Mouse (Mus musculus) neural tube, embryonic 12.5 days (tissue): ENCODE results near the gene N4bp1. TPM values are rescaled to one million over a fixed set of nuclear protein-coding genes. Genes with fewer than 3 reads are reported as not detected.

Experiments used
- ATAC-seq: fragments of 200-750 bp; cut with Nextera tagmentation; 2 replicates; pipeline ENCODE4 v1.8.0; 2017; ENCODE audit warnings: low read depth, mild to moderate bottlenecking, moderate TSS enrichment, moderate library complexity; ENCODE audit not compliant: low FRiP score
- H3K27ac ChIP-seq: fragments of 300-500 bp; sonication (generic); 2 replicates; pipeline ENCODE4 v1.5.1; 2016
- H3K27me3 ChIP-seq: fragments of 300-500 bp; sonication (generic); replicated peaks from 2 replicates; pipeline ENCODE4 v1.6.1; 2016; ENCODE audit warnings: mild to moderate bottlenecking
- H3K36me3 ChIP-seq: fragments of 300-500 bp; sonication (generic); 2 replicates; pipeline ENCODE4 v1.6.1; 2016; ENCODE audit warnings: mild to moderate bottlenecking
- H3K4me1 ChIP-seq: fragments of 300-500 bp; sonication (generic); 2 replicates; pipeline ENCODE4 v1.6.1; 2016
- H3K4me2 ChIP-seq: fragments of 300-500 bp; sonication (generic); replicated peaks from 2 replicates; pipeline ENCODE4 v1.6.1; 2016; ENCODE audit warnings: mild to moderate bottlenecking
- H3K4me3 ChIP-seq: fragments of 300-500 bp; sonication (generic); 2 replicates; pipeline ENCODE4 v1.5.1; 2016
- H3K9ac ChIP-seq: fragments of 300-500 bp; sonication (generic); 2 replicates; pipeline ENCODE4 v1.6.1; 2016; ENCODE audit warnings: mild to moderate bottlenecking
- H3K9me3 ChIP-seq: fragments of 300-500 bp; sonication (generic); 2 replicates; pipeline ENCODE4 v1.6.1; 2016; ENCODE audit warnings: mild to moderate bottlenecking
- WGBS: fragments of 180-500 bp; shearing (Covaris S2); methylation state at CpG from one replicate; pipeline ENCODE4 v1.1.7; 2016; 5-methylcytosine and 5-hydroxymethylcytosine counted together
- polyA plus RNA-seq: library from polyadenylated mRNA; unstranded; fragments of >200 nt; fragmentation: Nextera tagmentation; extraction: Ambion mirVana; gene quantifications from 2 replicates; pipeline ENCODE4 v1.2.1, GENCODE M21; 2016

Gene N4bp1
- polyA plus RNA-seq, 1 experiment from 2014 or later: 11.0 TPM

GRCm38 (mm10) chr8:86833937-86834336 is 51.1 kb downstream of the N4bp1 start:
- no peak for ATAC-seq

GRCm38 (mm10) chr8:86828925-86829324 is 56.1 kb downstream of the N4bp1 start:
- Histone ChIP-seq H3K9me3 (no peaks in the 10 kb centered on the region), H3K27ac (no peak overlapping the region), H3K36me3 (no peaks in the 10 kb centered on the region), H3K27me3 (no peaks in the 10 kb centered on the region), H3K4me1 (no peaks in the 10 kb centered on the region), H3K9ac (no peak overlapping the region), H3K4me2 (no peak overlapping the region), H3K4me3 (no peak overlapping the region)
- WGBS: 61% methylated on average over 2 of the region's 2 CpGs
- no peak for ATAC-seq

More at GRCm38 (mm10) chr8:86833937-86834336, 51.1 kb downstream of the N4bp1 start:
- peaks cover 4% of the 10 kb centered on the region; the same call in 1 of the 2 replicates for H3K36me3 ChIP-seq
- no peaks in the 10 kb centered on the region for H3K9me3 ChIP-seq
- H3K27me3 ChIP-seq: no peaks in the 10 kb centered on the region
- WGBS: 87% methylated on average over 1 of the region's 1 CpGs
- no peak overlapping the region for H3K27ac ChIP-seq
- H3K4me1 ChIP-seq: no peaks in the 10 kb centered on the region
- H3K4me2 ChIP-seq: no peak overlapping the region
- H3K4me3 ChIP-seq: no peak overlapping the region
- no peak overlapping the region for H3K9ac ChIP-seq

GRCm38 (mm10) chr8:86827199-86827598 is 57.9 kb downstream of the N4bp1 start:
- H3K4me1 ChIP-seq: no peaks in the 10 kb centered on the region
- no peaks in the 10 kb centered on the region for H3K9me3 ChIP-seq
- no peak overlapping the region for H3K4me2 ChIP-seq
- no peak overlapping the region for H3K27ac ChIP-seq
- no peak for ATAC-seq
- H3K36me3 ChIP-seq: no peaks in the 10 kb centered on the region
- H3K27me3 ChIP-seq: no peaks in the 10 kb centered on the region
- no peak overlapping the region for H3K9ac ChIP-seq
- H3K4me3 ChIP-seq: no peak overlapping the region
- WGBS: 91% methylated on average over 5 of the region's 5 CpGs

- no peak overlapping the region for H3K27ac ChIP-seq
- no peak overlapping the region for H3K9ac ChIP-seq
- no peaks in the 10 kb centered on the region for H3K36me3 ChIP-seq
- H3K4me3 ChIP-seq: no peak overlapping the region
- ATAC-seq: no peak
- H3K4me2 ChIP-seq: no peak overlapping the region
- no peaks in the 10 kb centered on the region for H3K9me3 ChIP-seq
- no peaks in the 10 kb centered on the region for H3K4me1 ChIP-seq
- no peaks in the 10 kb centered on the region for H3K27me3 ChIP-seq
These were observed 58.5 kb downstream of the N4bp1 start for GRCm38 (mm10) chr8:86826538-86826937.

- Histone ChIP-seq H3K9me3 (no peaks in the 10 kb centered on the region), H3K27me3 (no peaks in the 10 kb centered on the region), H3K4me2 (no peak overlapping the region), H3K4me1 (peaks cover 5% of the 10 kb centered on the region; the same call in 1 of the 2 replicates), H3K36me3 (no peaks in the 10 kb centered on the region), H3K4me3 (no peak overlapping the region), H3K27ac (no peak overlapping the region), H3K9ac (no peak overlapping the region)
- ATAC-seq: no peak
- WGBS: 85% methylated on average over 9 of the region's 9 CpGs
These were observed 59.2 kb downstream of the N4bp1 start for GRCm38 (mm10) chr8:86825674-86826448.

GRCm38 (mm10) chr8:86824735-86825134 is 60.3 kb downstream of the N4bp1 start:
- ATAC-seq: no peak
- Histone ChIP-seq H3K27me3 (no peaks in the 10 kb centered on the region), H3K4me1 (peaks cover 9% of the 10 kb centered on the region), H3K27ac (no peak overlapping the region), H3K9ac (no peak overlapping the region), H3K36me3 (no peaks in the 10 kb centered on the region), H3K4me3 (no peak overlapping the region), H3K4me2 (no peak overlapping the region), H3K9me3 (no peaks in the 10 kb centered on the region)
- 42% methylated on average over 4 of the region's 4 CpGs for WGBS

- no peak for ATAC-seq
- no peak overlapping the region for H3K9ac ChIP-seq
- H3K4me1 ChIP-seq: peaks cover 9% of the 10 kb centered on the region
- no peaks in the 10 kb centered on the region for H3K27me3 ChIP-seq
- 13% methylated on average over 3 of the region's 3 CpGs for WGBS
- no peak overlapping the region for H3K27ac ChIP-seq
- no peaks in the 10 kb centered on the region for H3K36me3 ChIP-seq
- H3K4me2 ChIP-seq: no peak overlapping the region
- no peaks in the 10 kb centered on the region for H3K9me3 ChIP-seq
- no peak overlapping the region for H3K4me3 ChIP-seq
These were observed 64.3 kb downstream of the N4bp1 start for GRCm38 (mm10) chr8:86820756-86821201.

GRCm38 (mm10) chr8:86820186-86820755 is 64.8 kb downstream of the N4bp1 start:
- no peaks in the 10 kb centered on the region for H3K36me3 ChIP-seq
- no peak overlapping the region for H3K4me3 ChIP-seq
- 60% methylated on average over 2 of the region's 2 CpGs for WGBS
- no peak overlapping the region for H3K9ac ChIP-seq
- H3K4me2 ChIP-seq: no peak overlapping the region
- ATAC-seq: no peak
- no peak overlapping the region for H3K27ac ChIP-seq
- H3K4me1 ChIP-seq: peaks cover 9% of the 10 kb centered on the region
- H3K9me3 ChIP-seq: no peaks in the 10 kb centered on the region
- no peaks in the 10 kb centered on the region for H3K27me3 ChIP-seq

- no peak overlapping the region for H3K27ac ChIP-seq
- WGBS: 46% methylated on average over 6 of the region's 6 CpGs
- ATAC-seq: no peak
These were observed 65.6 kb downstream of the N4bp1 start for GRCm38 (mm10) chr8:86819426-86819825.

GRCm38 (mm10) chr8:86808990-86809960 is 75.8 kb downstream of the N4bp1 start:
- Histone ChIP-seq H3K27ac (no peak overlapping the region), H3K9me3 (no peaks in the 10 kb centered on the region), H3K4me3 (no peak overlapping the region), H3K4me2 (no peak overlapping the region), H3K9ac (no peak overlapping the region), H3K27me3 (no peaks in the 10 kb centered on the region), H3K4me1 (no peaks in the 10 kb centered on the region), H3K36me3 (no peaks in the 10 kb centered on the region)
- ATAC-seq: no peak
- 81% methylated on average over 15 of the region's 15 CpGs for WGBS

More at GRCm38 (mm10) chr8:86819426-86819825, 65.6 kb downstream of the N4bp1 start:
- Histone ChIP-seq H3K27me3 (no peaks in the 10 kb centered on the region), H3K9ac (no peak overlapping the region), H3K9me3 (no peaks in the 10 kb centered on the region), H3K4me2 (no peak overlapping the region), H3K36me3 (no peaks in the 10 kb centered on the region), H3K4me3 (no peak overlapping the region), H3K4me1 (peaks cover 9% of the 10 kb centered on the region)

- no peaks in the 10 kb centered on the region for H3K4me1 ChIP-seq
- H3K9ac ChIP-seq: no peak overlapping the region
- H3K4me3 ChIP-seq: no peak overlapping the region
- ATAC-seq: no peak
- H3K4me2 ChIP-seq: no peak overlapping the region
- no peaks in the 10 kb centered on the region for H3K9me3 ChIP-seq
- H3K36me3 ChIP-seq: no peaks in the 10 kb centered on the region
- 79% methylated on average over 5 of the region's 5 CpGs for WGBS
- no peak overlapping the region for H3K27ac ChIP-seq
- no peaks in the 10 kb centered on the region for H3K27me3 ChIP-seq
These were observed 76.8 kb downstream of the N4bp1 start for GRCm38 (mm10) chr8:86808239-86808638.

GRCm38 (mm10) chr8:86801988-86802387 is 83.1 kb downstream of the N4bp1 start:
- Histone ChIP-seq H3K27ac (no peak overlapping the region), H3K9ac (no peak overlapping the region), H3K4me2 (no peak overlapping the region), H3K27me3 (no peaks in the 10 kb centered on the region), H3K4me3 (no peak overlapping the region), H3K9me3 (no peaks in the 10 kb centered on the region), H3K36me3 (no peaks in the 10 kb centered on the region), H3K4me1 (no peaks in the 10 kb centered on the region)
- no peak for ATAC-seq
- 55% methylated on average over 6 of the region's 6 CpGs for WGBS
